Mouse (Mus musculus) intestine, embryonic 15.5 days (tissue): ENCODE measurements around the gene F2rl2. TPM values are rescaled to one million over a fixed set of nuclear protein-coding genes. Genes with fewer than 3 reads are reported as not detected.

Experiments used
- ATAC-seq: fragments of 200-750 bp; cut with Nextera tagmentation; 2 replicates; pipeline ENCODE4 v1.8.0; 2017; ENCODE audit warnings: moderate TSS enrichment, moderate library complexity
- H3K27ac ChIP-seq: fragments of 300-500 bp; sonication (generic); 2 replicates; pipeline ENCODE4 v1.5.1; 2015; ENCODE audit warnings: mild to moderate bottlenecking, inconsistent platforms
- H3K27me3 ChIP-seq: fragments of 300-500 bp; sonication (generic); replicated peaks from 2 replicates; pipeline ENCODE4 v1.6.1; 2015; ENCODE audit warnings: inconsistent platforms
- H3K36me3 ChIP-seq: fragments of 300-500 bp; sonication (generic); 2 replicates; pipeline ENCODE4 v1.6.1; 2015; ENCODE audit warnings: inconsistent platforms
- H3K4me1 ChIP-seq: fragments of 300-500 bp; sonication (generic); replicated peaks from 2 replicates; pipeline ENCODE4 v1.6.1; 2015; ENCODE audit warnings: inconsistent platforms
- H3K4me2 ChIP-seq: fragments of 300-500 bp; sonication (generic); replicated peaks from 2 replicates; pipeline ENCODE4 v1.6.1; 2015; ENCODE audit warnings: mild to moderate bottlenecking, inconsistent platforms
- H3K4me3 ChIP-seq: fragments of 300-500 bp; sonication (generic); replicated peaks from 2 replicates; pipeline ENCODE4 v1.5.1; 2015; ENCODE audit warnings: inconsistent platforms
- H3K9ac ChIP-seq: fragments of 300-500 bp; sonication (generic); 2 replicates; pipeline ENCODE4 v1.6.1; 2015; ENCODE audit warnings: inconsistent platforms
- H3K9me3 ChIP-seq: fragments of 300-500 bp; sonication (generic); 2 replicates; pipeline ENCODE4 v1.6.1; 2016; ENCODE audit warnings: inconsistent platforms
- whole genome bisulfite sequencing: fragments of 180-500 bp; shearing (Covaris S2); methylation state at CpG from one replicate; pipeline ENCODE4 v1.1.7; 2015; 5-methylcytosine and 5-hydroxymethylcytosine counted together
- polyA plus RNA-seq: library from polyadenylated mRNA; unstranded; fragments of >200 nt; fragmentation: Nextera tagmentation; extraction: Ambion mirVana; gene quantifications from 2 replicates; pipeline ENCODE4 v1.2.1, GENCODE M21; 2015

Gene F2rl2
- polyA plus RNA-seq, 1 experiment from 2014 or later = 0.44 TPM

GRCm38 (mm10) chr13:95712054-95712453 is 15.4 kb downstream of the F2rl2 start:
- ATAC-seq = no peak
- H3K27me3 ChIP-seq = no peaks in the 10 kb centered on the region
- no peak overlapping the region for H3K27ac ChIP-seq
- H3K4me1 ChIP-seq = no peaks in the 10 kb centered on the region
- H3K9me3 ChIP-seq = no peaks in the 10 kb centered on the region
- H3K4me3 ChIP-seq = no peak overlapping the region
- no peak overlapping the region for H3K4me2 ChIP-seq
- H3K36me3 ChIP-seq = 0 out of 2 replicates have a peak, but pooled peaks cover 2% of the 10 kb centered on the region
- no peak overlapping the region for H3K9ac ChIP-seq

- H3K4me2 ChIP-seq = no peak overlapping the region
- 0 out of 2 replicates have a peak, but pooled peaks cover 2% of the 10 kb centered on the region for H3K36me3 ChIP-seq
- no peak overlapping the region for H3K9ac ChIP-seq
- WGBS = 82% methylated on average over 9 of the region's 9 CpGs
- H3K4me3 ChIP-seq = no peak overlapping the region
- H3K9me3 ChIP-seq = no peaks in the 10 kb centered on the region
- H3K4me1 ChIP-seq = no peaks in the 10 kb centered on the region
- ATAC-seq = no peak
- H3K27me3 ChIP-seq = no peaks in the 10 kb centered on the region
- H3K27ac ChIP-seq = no peak overlapping the region
Observed at GRCm38 (mm10) chr13:95712570-95713268, 16.1 kb downstream of the F2rl2 start.

GRCm38 (mm10) chr13:95714271-95714975 is 17.8 kb downstream of the F2rl2 start:
- Histone ChIP-seq H3K9ac (no peak overlapping the region), H3K4me3 (no peak overlapping the region), H3K9me3 (no peaks in the 10 kb centered on the region), H3K4me1 (no peaks in the 10 kb centered on the region), H3K4me2 (no peak overlapping the region), H3K36me3 (no peaks in the 10 kb centered on the region), H3K27me3 (no peaks in the 10 kb centered on the region), H3K27ac (no peak overlapping the region)
- no peak for ATAC-seq
- 61% methylated on average over 3 of the region's 3 CpGs for WGBS

DNA sequence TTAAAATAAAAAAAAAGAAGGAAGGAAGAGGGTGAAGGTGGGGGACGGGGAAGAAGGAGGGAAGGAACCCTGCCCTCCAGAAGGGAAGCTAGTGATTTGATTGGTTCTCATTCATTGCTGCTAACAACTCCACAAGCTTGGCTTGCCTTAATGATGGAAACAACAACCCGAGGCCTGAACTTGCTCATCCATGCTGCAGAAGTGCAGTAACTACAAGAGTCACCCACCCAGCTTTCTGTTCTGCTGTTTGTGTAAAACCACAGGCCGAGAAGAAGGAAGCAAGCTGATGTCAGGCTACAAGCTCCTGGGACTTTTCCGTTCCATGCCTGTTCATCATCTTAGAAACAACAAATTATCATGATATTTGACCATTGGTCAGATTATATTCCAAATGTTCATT is 18.7 kb downstream of the F2rl2 start:
- H3K4me1 ChIP-seq = no peaks in the 10 kb centered on the region
- no peak overlapping the region for H3K27ac ChIP-seq
- no peak overlapping the region for H3K4me3 ChIP-seq
- no peak overlapping the region for H3K4me2 ChIP-seq
- H3K36me3 ChIP-seq = no peaks in the 10 kb centered on the region
- no peaks in the 10 kb centered on the region for H3K9me3 ChIP-seq
- no peaks in the 10 kb centered on the region for H3K27me3 ChIP-seq
- no peak overlapping the region for H3K9ac ChIP-seq
- WGBS = 76% methylated on average over 4 of the region's 4 CpGs
- no peak for ATAC-seq

DNA sequence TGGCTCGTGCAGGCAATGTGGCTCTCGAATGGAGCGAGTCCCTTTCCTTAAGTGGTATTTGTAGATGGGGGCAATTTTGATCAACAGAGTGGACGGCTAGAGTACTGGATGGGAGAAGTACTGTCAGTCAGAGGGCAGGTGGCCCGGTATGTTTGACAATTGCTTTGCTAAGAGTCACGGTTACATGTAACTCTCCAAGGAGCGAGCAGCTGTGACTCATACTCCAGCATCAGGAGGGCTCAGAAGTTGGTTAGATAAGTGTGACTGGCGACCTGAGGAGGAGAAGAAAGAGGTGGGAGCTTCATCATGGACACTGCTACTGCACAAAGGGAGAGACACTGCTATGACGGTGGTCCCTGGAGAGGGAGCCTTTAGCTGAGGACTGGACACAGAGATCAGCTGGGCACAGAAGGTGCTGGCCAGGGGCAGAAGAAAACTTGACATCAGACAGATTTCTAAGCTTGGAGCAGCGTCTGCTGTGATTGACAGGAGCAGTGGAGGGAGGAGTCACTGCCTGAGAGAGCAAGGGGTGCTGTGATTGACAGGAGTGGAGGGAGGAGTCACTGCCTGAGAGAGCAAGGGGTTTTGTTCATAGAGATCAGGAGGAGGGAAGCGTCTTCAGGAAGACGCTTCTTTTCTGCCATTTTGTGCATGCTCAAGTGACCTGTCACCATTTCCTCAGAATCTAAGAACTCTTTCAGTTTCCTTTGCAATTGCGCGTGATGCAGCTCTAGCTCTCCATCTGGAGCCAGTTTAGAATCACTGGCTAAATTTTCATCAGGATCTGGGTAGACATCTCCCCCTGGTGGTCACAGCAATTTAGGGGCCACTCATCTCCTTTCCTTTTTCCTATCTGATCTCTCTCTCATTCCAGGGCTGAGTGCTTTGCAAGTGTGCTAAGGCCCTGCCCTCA is 22.9 kb downstream of the F2rl2 start:
- 60% methylated on average over 14 of the region's 14 CpGs for WGBS
- no peaks in the 10 kb centered on the region for H3K9me3 ChIP-seq
- peak overlapping the region; percentile 34 for H3K4me2 ChIP-seq
- ATAC-seq = peak; percentile 75
- no peaks in the 10 kb centered on the region for H3K27me3 ChIP-seq
- no peak overlapping the region for H3K9ac ChIP-seq
- no peak overlapping the region; the same call in 1 of the 2 replicates for H3K4me3 ChIP-seq
- no peaks in the 10 kb centered on the region for H3K36me3 ChIP-seq
- H3K27ac ChIP-seq = no peak overlapping the region
- H3K4me1 ChIP-seq = no peaks in the 10 kb centered on the region

DNA sequence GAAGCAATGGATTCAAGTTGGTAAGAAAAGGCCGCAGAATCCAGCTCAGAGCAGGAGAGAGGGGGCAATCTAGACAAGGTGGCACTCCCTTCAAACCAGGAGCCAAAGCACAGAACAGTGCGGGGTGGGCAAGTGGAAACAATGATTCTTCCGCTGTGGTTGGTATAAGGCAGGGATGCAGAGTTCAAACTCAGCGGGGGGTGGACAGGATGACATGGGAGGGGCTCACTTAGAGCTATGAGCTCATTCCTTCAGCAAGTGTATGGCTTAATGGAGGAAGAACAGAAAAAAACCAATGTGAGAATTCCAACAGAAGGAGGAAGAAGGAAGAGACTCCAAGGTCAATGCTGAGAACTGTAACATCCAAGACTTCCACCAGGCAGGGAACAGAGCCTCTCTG is 33.8 kb downstream of the F2rl2 start:
- ATAC-seq = no peak
- H3K9me3 ChIP-seq = no peaks in the 10 kb centered on the region
- 93% methylated on average over 4 of the region's 4 CpGs for WGBS

GRCm38 (mm10) chr13:95739651-95740050 is 43.0 kb downstream of the F2rl2 start:
- Histone ChIP-seq H3K9me3 (no peaks in the 10 kb centered on the region), H3K4me2 (no peak overlapping the region), H3K4me3 (no peak overlapping the region), H3K9ac (no peak overlapping the region), H3K27ac (no peak overlapping the region), H3K36me3 (no peaks in the 10 kb centered on the region), H3K4me1 (peaks cover 11% of the 10 kb centered on the region; the same call in 1 of the 2 replicates), H3K27me3 (no peaks in the 10 kb centered on the region)
- 60% methylated on average over 5 of the region's 5 CpGs for WGBS
- no peak for ATAC-seq

More for the DNA sequence above, 33.8 kb downstream of the F2rl2 start:
- Histone ChIP-seq H3K36me3 (no peaks in the 10 kb centered on the region), H3K9ac (no peak overlapping the region), H3K4me1 (no peaks in the 10 kb centered on the region), H3K4me2 (no peak overlapping the region), H3K4me3 (no peak overlapping the region), H3K27ac (no peak overlapping the region), H3K27me3 (no peaks in the 10 kb centered on the region)

DNA sequence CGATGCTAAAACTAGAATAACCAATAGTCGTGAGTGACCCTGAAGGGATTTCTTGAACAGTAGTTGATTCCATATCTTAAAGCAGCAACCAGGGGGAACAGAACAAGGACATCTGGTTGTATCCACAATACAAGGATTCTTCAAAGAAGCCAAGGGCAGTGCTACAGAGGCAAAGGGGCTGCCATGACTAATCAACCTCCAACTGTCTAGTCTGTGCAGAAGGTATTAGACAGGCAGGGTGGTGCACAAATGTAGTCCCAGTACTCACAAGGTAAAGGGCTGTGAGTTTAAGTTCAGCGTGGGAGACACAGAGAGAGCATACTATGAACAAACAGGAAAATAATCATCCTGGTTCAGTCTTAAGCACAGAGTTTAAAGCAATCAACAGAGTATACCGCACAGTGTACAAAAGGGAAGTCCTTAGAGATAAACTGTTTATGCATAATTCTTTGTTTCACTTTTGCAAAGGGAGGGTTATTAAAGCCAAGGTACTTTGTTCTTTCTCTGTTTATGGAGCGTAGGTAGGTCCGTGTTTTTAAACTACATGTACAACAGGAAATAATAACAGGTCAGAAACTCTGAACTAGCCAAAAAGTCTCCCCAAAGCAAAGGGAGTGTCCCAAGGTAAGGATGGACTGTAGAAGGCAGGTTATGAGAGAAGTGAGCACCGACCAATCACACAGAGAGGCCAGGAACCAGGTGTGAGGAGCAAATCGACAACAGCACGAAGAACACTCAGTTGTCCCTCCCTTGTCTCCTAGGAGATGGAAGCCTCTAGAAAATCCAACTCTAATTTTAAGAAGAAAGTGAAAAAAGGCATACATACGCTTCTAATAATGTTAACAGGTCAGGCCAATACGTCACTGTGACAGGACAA is 45.4 kb downstream of the F2rl2 start:
- Histone ChIP-seq H3K36me3 (no peaks in the 10 kb centered on the region), H3K9me3 (no peaks in the 10 kb centered on the region), H3K4me3 (no peak overlapping the region), H3K9ac (no peak overlapping the region), H3K27me3 (no peaks in the 10 kb centered on the region), H3K4me1 (peaks cover 13% of the 10 kb centered on the region; the same call in 1 of the 2 replicates), H3K4me2 (no peak overlapping the region), H3K27ac (peak overlapping the region; percentile 7; the same call in 1 of the 2 replicates)
- ATAC-seq = no peak
- WGBS = 77% methylated on average over 11 of the region's 11 CpGs

- WGBS = 38% methylated on average over 9 of the region's 9 CpGs
- Histone ChIP-seq H3K9me3 (no peaks in the 10 kb centered on the region), H3K4me2 (no peak overlapping the region), H3K9ac (no peak overlapping the region), H3K4me3 (no peak overlapping the region), H3K4me1 (peaks cover 13% of the 10 kb centered on the region; the same call in 1 of the 2 replicates), H3K27ac (peak overlapping the region; percentile 87; the same call in 1 of the 2 replicates), H3K27me3 (no peaks in the 10 kb centered on the region), H3K36me3 (no peaks in the 10 kb centered on the region)
- ATAC-seq = peak; percentile 61
Observed at GRCm38 (mm10) chr13:95742881-95743466, 46.3 kb downstream of the F2rl2 start.

DNA sequence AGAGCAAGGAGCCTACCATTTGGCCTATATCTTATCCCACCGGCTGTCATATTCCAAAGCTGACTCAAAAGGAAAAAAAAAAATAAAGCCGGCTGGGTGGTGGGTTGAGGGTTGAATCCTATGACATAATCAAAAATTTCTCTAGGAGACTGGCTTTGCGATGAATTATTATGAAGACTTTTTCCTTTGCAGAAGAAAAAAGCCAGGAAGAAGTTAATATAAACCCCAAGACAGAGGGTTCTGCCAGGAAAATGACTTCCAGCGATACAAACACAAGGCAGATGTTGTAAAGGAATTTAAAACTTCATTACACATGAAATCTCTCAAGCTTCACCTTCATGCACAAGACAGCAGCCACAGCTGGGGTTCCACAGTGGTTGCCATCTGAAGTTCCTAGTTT is 48.8 kb downstream of the F2rl2 start:
- no peak overlapping the region for H3K4me3 ChIP-seq
- no peaks in the 10 kb centered on the region for H3K36me3 ChIP-seq
- WGBS = 43% methylated on average over 4 of the region's 4 CpGs
- no peaks in the 10 kb centered on the region for H3K9me3 ChIP-seq
- H3K27me3 ChIP-seq = no peaks in the 10 kb centered on the region
- H3K9ac ChIP-seq = no peak overlapping the region
- H3K4me1 ChIP-seq = peaks cover 13% of the 10 kb centered on the region; the same call in 1 of the 2 replicates
- H3K4me2 ChIP-seq = no peak overlapping the region
- ATAC-seq = no peak
- peak overlapping the region; percentile 57 for H3K27ac ChIP-seq

DNA sequence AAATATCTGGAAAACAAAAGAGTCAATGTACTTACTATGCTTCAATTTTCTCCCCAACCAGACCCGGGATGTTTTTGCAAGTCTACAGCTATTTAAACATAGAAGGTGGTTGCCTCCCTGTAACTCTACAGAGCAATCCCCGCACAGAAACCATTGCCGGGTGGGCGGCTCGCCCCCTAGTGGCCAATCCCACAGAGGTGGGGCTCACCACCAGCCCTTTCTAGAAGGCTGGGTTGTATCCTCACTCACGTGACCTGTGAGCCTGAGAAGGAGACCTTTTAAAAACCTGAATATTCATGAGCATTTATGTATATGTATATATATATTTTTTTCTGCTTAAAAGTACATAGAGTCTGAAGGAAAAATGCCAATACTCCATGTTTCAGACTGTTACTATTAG is 49.9 kb downstream of the F2rl2 start:
- Histone ChIP-seq H3K27me3 (no peaks in the 10 kb centered on the region), H3K4me1 (peaks cover 13% of the 10 kb centered on the region; the same call in 1 of the 2 replicates), H3K4me2 (no peak overlapping the region), H3K9me3 (no peaks in the 10 kb centered on the region), H3K9ac (no peak overlapping the region), H3K36me3 (no peaks in the 10 kb centered on the region), H3K27ac (0 out of 2 replicates have a peak overlapping the region, but pooled peaks have one; percentile 44), H3K4me3 (no peak overlapping the region)
- WGBS = 8% methylated on average over 6 of the region's 6 CpGs
- 0 out of 2 replicates have a peak, but pooled peaks have one; percentile 64 for ATAC-seq
